Mouse (Mus musculus) C3H10T1/2 (cell line): ENCODE data around the gene Tecpr1. TPM values are rescaled to one million over a fixed set of nuclear protein-coding genes. Genes with fewer than 3 reads are reported as not detected.

ENCODE experiments used
- polyA plus RNA-seq, 2 experiments: library from polyadenylated mRNA; unstranded; fragments of >200 nt; fragmentation: generic; extraction: Trizol; gene quantifications; one replicate each; pipeline ENCODE4 v1.2.1; 2012; ENCODE audit warnings: missing spikeins in 2 of 2

Tecpr1 gene
- 10 to 100 TPM in 1 of 2 experiments, 1 to 10 TPM in 1; 4.5 to 16.7 TPM for polyA plus RNA-seq

DNA sequence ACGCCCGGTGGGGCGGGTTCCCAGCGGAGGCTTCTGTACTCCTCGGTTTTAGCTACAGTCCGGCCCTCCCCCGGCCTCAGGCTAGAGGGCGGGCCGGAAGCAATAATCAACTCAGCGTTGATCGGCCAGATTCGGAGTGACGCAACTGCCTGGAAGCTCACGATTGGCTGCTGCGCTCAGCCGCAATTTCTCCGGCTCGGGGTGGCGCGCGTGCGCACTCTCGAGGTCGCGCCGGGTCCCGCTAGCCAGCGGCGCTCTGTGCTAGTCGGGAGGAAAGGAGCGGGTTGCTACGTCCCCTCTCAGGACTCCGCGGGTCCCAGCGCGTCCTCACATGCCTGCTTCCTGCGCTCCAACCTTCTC, at the start of gene Tecpr1:
Gene Tecpr1, minus strand, starts transcription at position 113 of the 360 bp plus-strand sequence.

DNA sequence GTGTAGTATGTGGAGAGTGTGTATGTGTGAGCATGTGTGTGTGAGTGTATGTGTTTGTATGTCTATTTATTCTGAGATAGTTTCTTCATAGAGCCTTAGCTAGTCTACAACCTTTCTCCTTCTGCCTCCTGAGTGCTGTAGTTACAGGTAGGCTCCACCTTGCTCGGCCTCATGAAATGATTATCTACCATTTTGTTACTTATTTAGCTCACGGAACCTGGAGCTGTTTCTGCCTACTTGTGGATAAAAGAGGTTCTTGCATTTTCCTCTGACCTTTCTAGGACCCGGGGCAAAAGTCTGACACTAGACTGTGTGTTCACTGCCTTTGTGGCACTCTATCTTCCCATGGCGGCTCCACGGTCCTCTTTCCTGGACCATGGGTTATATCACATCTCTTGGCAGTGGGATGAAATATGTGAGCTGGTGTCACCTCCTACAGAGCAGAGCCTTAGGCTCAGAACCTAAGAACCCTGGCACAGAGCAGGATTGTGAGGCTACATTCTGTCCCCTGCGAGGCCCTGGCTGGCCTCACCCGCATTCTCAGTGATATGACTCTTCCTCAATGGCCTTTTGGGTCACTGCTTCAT, 20.6 kb upstream of the Tecpr1 start, which contains the start of gene Bri3:
Gene Bri3, plus strand, starts transcription at position 537 of the 587 bp plus-strand sequence.

DNA sequence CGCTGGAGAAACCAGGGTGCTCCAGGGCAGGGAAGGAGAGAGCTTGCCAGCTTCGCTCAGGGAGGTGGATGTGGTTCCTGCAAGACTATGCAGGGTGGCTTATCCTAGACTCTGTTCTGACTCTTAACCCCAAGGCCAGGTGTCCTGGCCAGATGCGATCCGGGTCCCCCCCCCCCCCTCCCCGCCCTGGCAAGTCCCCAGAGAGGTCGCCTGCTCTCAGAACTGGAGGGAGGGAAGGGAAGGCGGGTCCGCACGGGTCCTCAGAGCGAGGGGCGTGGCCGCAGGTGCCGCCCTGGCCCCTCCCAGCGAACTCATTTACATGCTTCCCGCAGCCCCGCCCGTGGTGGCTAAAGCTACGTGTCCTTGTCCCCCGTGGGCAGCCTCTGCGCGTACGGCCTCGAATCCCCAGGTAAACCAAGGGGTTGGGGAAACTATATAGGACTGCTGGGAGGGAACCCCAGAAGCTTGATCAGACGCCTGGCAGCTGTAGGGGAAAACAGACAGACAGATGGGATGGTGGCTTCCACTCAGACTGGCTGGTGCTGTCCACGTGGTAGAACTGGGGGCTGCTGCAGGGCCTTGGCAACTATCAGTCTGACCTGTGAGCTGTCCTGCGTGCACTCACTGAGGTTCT, 33.3 kb downstream of the Tecpr1 start, which contains the start of gene Bhlha15:
Gene Bhlha15, plus strand, starts transcription at position 337 of the 634 bp plus-strand sequence.

Other genes starting within 250 kb of the Tecpr1 start
- gene Ccz1, start 208.7 kb downstream of the Tecpr1 start, polyA plus RNA-seq, result 10 to 100 TPM in 1 of 2 experiments, 1 to 10 TPM in 1; 6.6 to 25.0 TPM
- not detected for gene Ocm, start 196.9 kb downstream of the Tecpr1 start, polyA plus RNA-seq
- gene Lmtk2, start 123.2 kb downstream of the Tecpr1 start, polyA plus RNA-seq, result 1 to 10 TPM in 1 of 2 experiments, under 1 TPM in 1; 0.50 to 3.1 TPM
- gene Bhlha15, start 33.3 kb downstream of the Tecpr1 start, polyA plus RNA-seq, result under 1 TPM in 1 of 2 experiments, not detected in 1; 0.04 TPM
- gene Bri3, start 20.8 kb upstream of the Tecpr1 start, polyA plus RNA-seq, result 100 to 1,000 TPM; 116 to 156 TPM
- gene Baiap2l1, start 134.5 kb upstream of the Tecpr1 start, polyA plus RNA-seq, result 1 to 10 TPM in 1 of 2 experiments, under 1 TPM in 1; 0.36 to 1.1 TPM